Mouse (Mus musculus) CD4-positive, CD25-positive, alpha-beta regulatory T cell, adult 4 months (primary cell): ENCODE data around the gene Gm10681. TPM values are rescaled to one million over a fixed set of nuclear protein-coding genes. Genes with fewer than 3 reads are reported as not detected.
"Not testable (repeated sequence)": the region's sequence is repeated elsewhere in the genome, so short reads cannot be mapped to it uniquely, and the experiment has no call there.

Experiments used
- ATAC-seq: one replicate; pipeline ENCODE4 v1.8.0; 2017
- polyA plus RNA-seq, 2 experiments: library from polyadenylated mRNA; unstranded; fragments of 100-300 nt; shearing (Covaris generic); gene quantifications; one replicate each; pipeline ENCODE4 v1.2.1; 2017

Gm10681 gene
- not detected for polyA plus RNA-seq

- ATAC-seq: no peak
Measured at GRCm38 (mm10) chr3:98588707-98589106, at the start of gene Gm10681. Gm10681 (minus strand) TSS chr3:98588807.

DNA sequence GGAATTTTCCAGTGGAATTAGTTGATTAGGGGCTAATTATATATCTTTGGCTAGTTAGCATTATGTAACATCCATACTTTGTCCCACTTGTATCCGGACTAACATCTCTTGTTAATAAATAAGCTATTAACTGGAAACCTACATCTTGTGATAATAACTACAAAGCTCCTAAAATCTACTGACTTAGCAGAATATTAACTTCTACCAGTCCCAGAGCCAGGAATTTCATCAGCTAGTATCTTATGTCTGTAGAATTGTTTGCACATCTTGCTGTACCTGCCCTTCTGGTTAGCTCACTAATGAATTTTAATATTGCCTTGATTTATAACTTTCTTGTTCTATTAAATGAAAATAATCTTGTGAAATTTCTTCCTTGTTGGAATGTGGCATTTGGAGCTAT lies 46.5 kb upstream of the Gm10681 start:
- ATAC-seq: no peak

DNA sequence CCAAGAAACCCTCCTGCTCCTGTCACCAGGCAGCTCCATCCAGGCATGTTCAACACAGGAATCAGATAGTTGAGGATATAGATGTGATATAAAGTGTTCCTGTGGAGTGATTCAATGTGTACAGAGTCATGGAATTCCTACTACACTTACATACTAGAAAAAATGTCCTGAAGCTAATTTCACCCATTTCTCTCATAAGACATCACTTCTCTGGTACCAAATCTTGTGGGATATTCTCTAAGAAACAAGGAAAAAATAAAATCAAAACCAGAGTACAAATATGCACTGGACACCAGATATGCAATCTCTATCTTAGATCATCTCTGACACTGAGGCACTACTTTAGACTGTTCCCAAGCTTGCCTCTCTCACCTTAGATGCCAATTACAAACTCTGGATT lies 41.5 kb upstream of the Gm10681 start, which contains the start of gene Hsd3b5:
TSS of gene Hsd3b5 (minus strand) at position 101 of the 400 bp plus-strand sequence.
- no peak for ATAC-seq

DNA sequence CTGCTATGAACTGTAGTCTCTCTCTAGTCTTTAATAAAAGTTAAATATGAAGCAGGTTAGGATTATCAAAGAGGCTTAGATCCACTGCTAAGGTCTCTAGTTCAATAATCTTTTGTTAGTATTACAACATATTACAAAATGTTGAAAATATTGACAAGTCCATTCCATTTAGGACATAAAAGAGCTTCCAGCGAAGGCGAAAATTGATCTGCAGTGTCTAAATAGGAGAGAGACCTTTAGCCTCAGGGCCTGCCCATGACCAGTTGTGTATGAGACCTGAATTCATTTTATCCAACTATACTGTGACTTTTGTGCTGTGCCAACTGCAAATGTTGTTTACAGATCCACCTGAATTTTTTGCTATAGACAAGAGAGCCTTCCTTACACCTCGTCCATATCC lies 41.0 kb upstream of the Gm10681 start:
- no peak for ATAC-seq

- ATAC-seq: not testable (repeated sequence)
Measured at GRCm38 (mm10) chr3:98616786-98617185, 28.2 kb upstream of the Gm10681 start.

DNA sequence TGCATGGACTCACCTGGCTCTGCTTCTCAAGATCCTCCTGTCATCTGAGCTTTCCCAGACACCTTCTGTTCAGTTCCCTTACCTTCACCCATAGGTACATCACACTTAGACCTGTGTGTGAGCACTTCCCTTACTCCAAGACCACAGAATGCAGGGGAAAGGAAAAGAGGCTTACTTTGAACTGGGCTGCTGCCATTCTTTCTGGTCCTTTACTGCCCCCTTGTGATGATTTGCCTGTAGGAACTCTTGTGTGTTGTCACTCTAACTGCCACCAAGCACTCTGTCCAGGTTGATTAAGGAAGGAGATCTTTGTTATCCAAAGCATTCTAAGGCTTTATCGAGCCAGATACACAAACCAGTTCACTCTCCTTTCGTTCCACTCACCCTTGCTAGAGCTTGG lies 27.6 kb upstream of the Gm10681 start:
- ATAC-seq: not testable (repeated sequence)

GRCm38 (mm10) chr3:98614406-98614927 lies 25.9 kb upstream of the Gm10681 start:
- ATAC-seq: not testable (repeated sequence)

DNA sequence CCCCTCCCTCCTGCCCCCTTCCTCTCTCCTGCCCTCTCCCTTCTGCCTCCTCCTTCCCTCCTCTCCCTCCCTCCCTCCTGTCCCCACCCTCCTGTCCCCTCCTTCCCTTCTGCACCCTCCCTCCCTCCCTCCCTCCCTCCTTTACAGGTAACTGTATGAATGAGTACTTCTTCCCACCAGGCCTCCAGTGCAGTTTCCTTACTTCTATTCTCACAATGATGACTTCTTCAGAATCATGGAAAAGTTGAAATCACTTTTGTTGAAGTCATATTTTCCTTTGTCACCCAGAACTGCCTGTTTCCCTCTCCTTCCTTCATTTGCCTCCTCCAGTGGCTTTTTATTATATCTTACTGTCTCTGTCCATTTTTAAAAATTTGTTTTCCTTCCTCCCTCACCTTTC lies 25.4 kb upstream of the Gm10681 start:
- ATAC-seq: no peak

GRCm38 (mm10) chr3:98613540-98613939 lies 24.9 kb upstream of the Gm10681 start:
- not testable (repeated sequence) for ATAC-seq

- ATAC-seq: no peak
Measured at GRCm38 (mm10) chr3:98587721-98588120, 886 bp downstream of the Gm10681 start.

DNA sequence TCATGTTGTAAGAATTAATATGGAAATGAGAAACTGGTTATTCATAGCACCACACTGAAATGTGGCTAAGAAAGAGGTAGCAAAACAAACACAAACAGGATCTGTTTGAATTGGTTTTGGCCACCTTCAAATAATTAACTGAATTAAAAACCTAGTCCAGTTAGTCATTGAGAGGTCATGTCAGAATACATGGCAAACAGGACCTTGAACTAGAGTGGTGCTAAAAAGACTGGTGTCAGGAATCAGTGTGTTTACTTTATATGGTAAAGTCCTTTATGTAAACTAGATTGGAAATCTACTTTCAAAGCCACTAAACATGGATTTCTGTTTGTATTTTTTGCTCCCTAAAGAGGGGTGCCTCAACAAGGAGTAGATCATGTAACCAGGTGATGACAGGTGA lies 6.0 kb downstream of the Gm10681 start:
- not testable (repeated sequence) for ATAC-seq

DNA sequence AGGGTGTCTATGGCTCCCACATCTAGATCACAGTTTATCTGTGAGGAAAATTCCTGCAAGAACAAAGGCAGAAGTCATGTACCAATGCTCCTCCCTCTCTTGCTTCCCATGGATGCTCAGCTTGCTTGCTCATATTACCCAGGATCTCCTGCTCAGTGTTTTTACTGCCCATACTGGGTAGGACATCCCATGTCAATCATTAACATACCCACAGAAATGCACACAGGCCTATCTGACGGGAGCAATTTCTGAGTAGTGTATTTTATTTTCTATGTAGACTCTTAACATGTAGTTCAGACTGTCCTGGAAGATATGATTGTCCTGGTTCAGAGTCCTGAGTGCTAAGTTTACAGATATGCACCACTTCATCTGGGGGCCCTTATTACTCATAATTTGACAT lies 6.4 kb downstream of the Gm10681 start:
- not testable (repeated sequence) for ATAC-seq

GRCm38 (mm10) chr3:98581024-98581423 lies 7.6 kb downstream of the Gm10681 start:
- ATAC-seq: not testable (repeated sequence)

- ATAC-seq: not testable (repeated sequence)
Measured at GRCm38 (mm10) chr3:98567717-98568116, 20.9 kb downstream of the Gm10681 start.

DNA sequence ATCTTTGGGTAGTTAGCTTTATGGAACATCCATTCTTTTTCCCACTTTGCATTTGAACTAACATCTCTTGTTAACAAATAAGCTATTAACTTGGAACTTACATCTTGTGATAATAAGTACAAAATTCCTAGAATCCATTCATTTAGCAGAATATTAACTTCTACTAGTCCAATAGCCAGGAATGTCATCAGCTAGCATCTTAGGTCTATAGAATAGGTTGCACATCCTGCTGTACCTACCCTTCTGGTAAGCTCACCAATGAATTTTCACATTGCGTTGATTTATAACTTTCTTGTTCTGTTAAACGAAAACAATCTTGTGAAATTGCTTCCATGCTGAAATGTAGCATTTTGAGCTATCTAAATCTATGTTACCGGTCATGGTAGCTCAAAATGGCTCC lies 23.7 kb downstream of the Gm10681 start:
- ATAC-seq: not testable (repeated sequence)

- not testable (repeated sequence) for ATAC-seq
Measured at GRCm38 (mm10) chr3:98563831-98564230, 24.8 kb downstream of the Gm10681 start.

GRCm38 (mm10) chr3:98560711-98561110 lies 27.9 kb downstream of the Gm10681 start:
- ATAC-seq: not testable (repeated sequence)

- not testable (repeated sequence) for ATAC-seq
Measured at GRCm38 (mm10) chr3:98550832-98551231, 37.8 kb downstream of the Gm10681 start.

- not testable (repeated sequence) for ATAC-seq
Measured at GRCm38 (mm10) chr3:98550215-98550614, 38.4 kb downstream of the Gm10681 start.

DNA sequence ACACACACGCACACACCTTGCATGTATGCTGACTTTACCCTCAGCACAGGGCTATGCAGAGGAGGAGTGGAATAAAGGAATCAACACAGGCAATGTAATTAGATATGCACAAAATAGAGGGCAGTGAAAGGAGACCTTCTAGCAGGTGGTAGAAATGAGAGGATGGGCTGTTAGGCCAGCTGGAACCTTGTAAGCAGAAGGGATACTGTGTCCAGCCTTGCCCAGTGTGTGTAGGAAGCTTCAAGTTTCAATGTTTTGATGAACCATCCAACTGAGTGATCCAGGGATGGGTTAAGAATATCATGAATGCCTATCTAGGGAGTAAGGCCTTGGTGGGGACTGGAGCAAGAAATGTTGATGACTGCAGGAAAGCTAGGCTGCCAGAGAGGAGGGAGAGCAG lies 40.1 kb downstream of the Gm10681 start:
- not testable (repeated sequence) for ATAC-seq

- ATAC-seq: not testable (repeated sequence)
Measured at GRCm38 (mm10) chr3:98547641-98548040, 41.0 kb downstream of the Gm10681 start.

GRCm38 (mm10) chr3:98524978-98525377 lies 63.6 kb downstream of the Gm10681 start:
- not testable (repeated sequence) for ATAC-seq

GRCm38 (mm10) chr3:98524552-98524951 lies 64.1 kb downstream of the Gm10681 start:
- ATAC-seq: not testable (repeated sequence)

DNA sequence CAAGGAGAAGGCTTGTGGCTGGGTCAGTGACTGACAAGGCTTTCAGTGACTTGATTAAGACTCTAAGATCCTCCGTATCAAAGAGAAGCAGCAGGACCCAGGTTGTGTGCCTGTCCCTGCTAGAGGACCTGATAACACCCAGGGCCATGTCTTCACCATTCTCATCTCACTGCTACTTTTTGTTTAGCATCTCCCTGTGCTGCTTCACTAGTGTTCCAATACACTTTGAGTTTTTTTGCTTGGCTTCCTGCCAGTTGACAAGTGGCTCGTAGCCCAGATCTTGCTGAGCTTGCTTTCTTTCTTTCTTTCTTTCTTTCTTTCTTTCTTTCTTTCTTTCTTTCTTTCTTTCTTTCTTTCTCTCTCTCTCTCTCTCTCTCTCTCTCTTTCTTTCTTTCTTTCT lies 65.8 kb downstream of the Gm10681 start:
- ATAC-seq: not testable (repeated sequence)

- not testable (repeated sequence) for ATAC-seq
Measured at GRCm38 (mm10) chr3:98510414-98510813, 78.2 kb downstream of the Gm10681 start, which contains the start of gene Hsd3b4. Hsd3b4 (minus strand) TSS chr3:98510514.
